Mouse (Mus musculus) lung, adult 2 months (tissue): ENCODE measurements at regions not wholly inside any gene's neighbourhood (a gene's known extent, or its start where the extent isn't known, plus 50 kb on each side); places are given as distances from the start of the nearest gene placed in this dataset.

Experiments
- CTCF ChIP-seq: fragments of 200-500 bp; IDR thresholded peaks from 2 replicates; pipeline ENCODE4 v1.5.1; 2011; ENCODE audit warnings: mild to moderate bottlenecking, low read length, control low read depth; ENCODE audit not compliant: insufficient read depth
- POLR2A ChIP-seq: fragments of 200-500 bp; IDR thresholded peaks from 2 replicates; pipeline ENCODE4 v1.6.1; 2011; ENCODE audit warnings: low read depth, mild to moderate bottlenecking, control low read depth, low read length, borderline replicate concordance; ENCODE audit errors: extremely low read depth

GRCm38 (mm10) chr3:118507582-118508237 is 54.2 kb upstream of the Dpyd start:
- TF ChIP-seq POLR2A = no peak
- no peak for TF ChIP-seq CTCF
